Mouse (Mus musculus) left cerebral cortex, postnatal 25 days (tissue): Measurements from ENCODE around the gene Nip7. TPM values are rescaled to one million over a fixed set of nuclear protein-coding genes. Genes with fewer than 3 reads are reported as not detected.
"Not testable (repeated sequence)": the region's sequence is repeated elsewhere in the genome, so short reads cannot be mapped to it uniquely, and the experiment has no call there.

Source experiments
- DNase-seq, 2 experiments: peaks; one replicate each; pipeline ENCODE4 v3.0.0; 2022; ENCODE audit warnings: low spot score in 2 of 2, mixed read lengths in 1 of 2
- intact Hi-C: fragments of 180-260 bp; cut with DNase I; formaldehyde crosslinking; loops from one replicate; pipeline ENCODE4 v1.15.1; 2025
- total RNA-seq, 2 experiments: library from RNA; stranded (reverse); gene quantifications; 2 replicates each; pipeline ENCODE4 v1.2.3; 2021

Gene Nip7
- 10 to 100 TPM; 43.0 to 46.6 TPM for total RNA-seq

DNA sequence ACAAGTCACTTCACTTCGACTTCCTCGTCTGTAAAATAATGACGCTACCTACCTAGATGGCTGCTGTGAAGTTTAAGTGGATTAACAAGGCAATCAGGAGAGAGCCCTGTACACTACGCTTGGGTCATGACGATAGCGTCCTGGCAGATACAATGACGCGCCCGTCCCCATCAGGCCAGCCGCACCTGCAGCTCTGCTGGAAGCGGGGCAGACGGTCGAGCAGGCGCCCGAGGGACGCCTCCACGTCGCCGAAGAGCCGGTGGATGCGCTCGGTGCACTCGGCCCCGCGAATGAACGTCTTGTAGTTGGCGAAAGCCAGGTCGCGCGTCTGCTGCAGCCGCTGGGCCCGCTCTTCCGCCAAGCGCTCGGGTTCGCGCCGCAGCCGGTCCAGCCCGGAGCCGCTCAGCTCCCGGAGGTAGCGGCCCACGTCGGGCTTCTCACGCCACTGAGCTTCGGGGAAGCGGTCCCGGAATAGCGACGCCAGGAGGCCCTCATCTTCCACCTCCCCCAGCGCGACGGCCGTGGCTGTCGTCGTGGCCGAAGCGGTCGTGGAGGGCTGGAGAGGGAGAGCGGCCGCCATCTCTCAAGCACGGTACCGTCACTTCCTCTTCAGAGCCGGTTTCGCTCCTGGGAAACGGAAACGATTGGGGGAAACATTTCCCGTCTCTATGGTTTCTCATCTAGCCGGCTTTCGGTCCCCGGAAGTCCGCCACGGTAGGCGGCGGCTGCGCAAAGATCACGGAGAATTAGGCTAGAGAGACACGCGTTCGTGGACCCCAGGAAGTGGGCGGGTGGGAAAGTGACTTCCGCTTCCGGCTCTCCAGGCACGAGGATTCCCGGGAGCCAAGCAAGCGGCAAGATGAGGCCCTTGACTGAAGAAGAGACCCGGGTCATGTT lies at the start of gene Nip7, which contains the start of gene Cog8:
Gene Nip7 (plus strand): TSS at position 802 of the 897 bp plus-strand sequence.
Gene Cog8 (minus strand): TSS at position 614 of the 897 bp plus-strand sequence.
- DNase-seq: peak; percentile 96 to 99
- intact Hi-C loops: loop anchor here (1.0 kb wide), 1 partner anchor 8 kb away; the partner anchor contains the start of gene Pdf

GRCm38 (mm10) chr8:107007795-107008194 lies 48.9 kb upstream of the Nip7 start:
- peak; percentile 31 to 70 for DNase-seq
- intact Hi-C loops: no loop called here

DNA sequence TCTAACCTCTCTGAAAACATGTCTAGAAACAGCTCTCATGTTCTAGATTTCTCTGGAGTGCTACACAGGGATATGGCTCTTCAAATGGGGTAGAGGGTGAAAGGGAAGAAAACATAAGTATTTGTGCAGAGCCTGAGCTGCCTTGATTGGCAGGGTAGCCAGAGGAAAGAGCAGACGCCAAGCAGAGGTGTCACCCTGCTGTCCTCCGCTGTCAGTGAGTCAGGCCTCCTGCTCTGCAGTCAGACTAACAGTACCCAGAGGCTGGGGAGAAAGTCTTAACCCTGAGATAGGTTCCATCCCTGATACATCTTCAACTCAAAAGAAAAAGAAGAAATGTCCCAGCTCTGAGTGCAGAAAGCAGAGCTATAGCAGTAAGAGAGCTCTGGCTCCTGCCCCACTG lies 44.0 kb upstream of the Nip7 start:
- no peak for DNase-seq
- intact Hi-C loops: no loop called here

DNA sequence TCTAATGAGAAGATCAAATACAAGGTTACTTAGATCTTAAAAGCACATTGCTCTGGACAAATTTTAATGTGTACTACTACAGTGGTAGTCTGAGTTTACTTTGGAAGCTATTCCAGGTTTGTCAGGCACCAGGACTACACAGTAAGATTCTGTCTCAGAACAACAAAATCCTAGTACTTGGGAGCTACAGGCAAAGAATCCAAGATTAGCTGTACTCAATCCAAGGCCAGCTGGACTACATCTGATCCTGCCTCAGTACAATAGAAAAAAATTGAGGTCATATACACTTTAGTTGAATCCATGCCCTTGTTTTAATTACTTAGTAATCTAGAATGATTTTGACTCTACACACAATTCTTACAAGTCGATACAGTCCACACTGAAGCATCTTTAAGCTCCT lies 41.8 kb upstream of the Nip7 start:
- intact Hi-C loops: no loop called here
- DNase-seq: no peak

DNA sequence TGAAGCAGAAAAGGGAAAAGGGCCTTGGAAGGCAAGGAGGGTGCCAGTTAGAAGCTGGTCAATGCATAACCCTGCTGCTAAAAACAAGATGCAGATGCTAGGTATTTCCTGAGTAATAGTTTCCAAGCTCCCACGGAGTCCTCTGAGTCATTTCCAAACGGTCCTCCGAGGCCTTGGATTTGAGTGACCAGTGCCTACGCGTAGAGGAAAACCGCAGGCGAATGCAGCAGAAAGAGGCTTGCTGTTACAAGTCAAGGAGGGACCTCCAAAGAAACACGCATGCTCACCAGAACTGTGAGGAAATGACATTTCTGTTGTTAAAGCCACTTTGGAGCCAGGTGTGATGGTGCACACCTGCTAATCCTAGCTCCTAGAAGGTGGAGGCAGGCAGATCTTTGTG lies 33.2 kb upstream of the Nip7 start:
- intact Hi-C loops: no loop called here
- DNase-seq: no peak

DNA sequence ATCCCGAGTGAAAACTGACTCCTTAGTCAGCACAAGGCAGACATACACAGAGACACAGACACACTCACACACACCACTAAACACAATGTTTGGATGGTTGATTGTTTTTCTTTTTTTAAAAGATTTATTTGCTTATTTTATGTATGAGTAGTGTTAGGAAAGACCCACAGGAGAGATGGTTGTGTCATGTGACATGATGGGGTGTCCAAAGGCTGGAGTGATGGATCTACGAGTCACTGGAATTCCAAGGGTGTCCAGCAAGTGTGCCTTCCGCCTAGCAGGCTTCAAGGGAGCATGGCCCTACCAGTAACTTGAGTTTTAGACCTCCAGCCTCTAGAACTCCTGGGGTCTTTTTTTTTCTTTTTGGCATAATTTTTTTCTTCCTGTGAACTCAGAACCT lies 27.4 kb upstream of the Nip7 start:
- intact Hi-C loops: no loop called here
- no peak for DNase-seq

DNA sequence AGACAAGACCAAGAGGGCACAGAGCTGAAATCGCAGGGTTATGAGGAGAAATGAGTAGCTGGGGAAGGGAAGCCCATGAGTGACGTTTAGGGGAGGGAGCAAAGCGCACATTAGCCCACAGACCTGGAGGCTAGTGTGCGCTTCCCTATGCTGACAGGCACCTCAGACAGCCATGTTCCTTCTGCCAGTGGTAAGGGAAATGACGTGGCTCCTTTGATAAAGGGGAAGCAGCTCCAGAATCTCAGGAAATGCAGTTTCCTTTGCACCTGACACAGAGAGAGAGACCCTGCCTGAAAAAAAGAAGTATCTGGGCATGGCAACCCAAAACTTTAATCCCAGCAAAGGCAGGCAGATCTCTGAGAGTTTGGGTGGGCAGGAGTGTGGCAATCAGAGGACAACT lies 26.6 kb upstream of the Nip7 start:
- intact Hi-C loops: loop anchor here (10.0 kb wide), 1 partner anchor 345 kb away; the partner anchor contains the start of gene Tango6
- DNase-seq: no peak

GRCm38 (mm10) chr8:107030650-107031576 lies 25.8 kb upstream of the Nip7 start, which contains the start of gene Vps4a:
TSS of gene Vps4a (plus strand) at chr8:107031222.
- intact Hi-C loops: loop anchor here (1.0 to 10.0 kb wide), 2 partner anchors 17 to 346 kb away; partner anchors contain the start of genes Pdf and Tango6
- DNase-seq: peak; percentile 94 to 96

GRCm38 (mm10) chr8:107031577-107032090 lies 25.0 kb upstream of the Nip7 start:
- peak in 1 of 2 experiments; percentile 49 for DNase-seq
- intact Hi-C loops: loop anchor here (1.0 to 10.0 kb wide), 2 partner anchors 17 to 347 kb away; partner anchors contain the start of genes Pdf and Tango6

- intact Hi-C loops: loop anchor here (10.0 kb wide), 1 partner anchor 349 kb away; the partner anchor contains the start of gene Tango6
- DNase-seq: not testable (repeated sequence)
Measured at GRCm38 (mm10) chr8:107033609-107034008, 23.1 kb upstream of the Nip7 start.

DNA sequence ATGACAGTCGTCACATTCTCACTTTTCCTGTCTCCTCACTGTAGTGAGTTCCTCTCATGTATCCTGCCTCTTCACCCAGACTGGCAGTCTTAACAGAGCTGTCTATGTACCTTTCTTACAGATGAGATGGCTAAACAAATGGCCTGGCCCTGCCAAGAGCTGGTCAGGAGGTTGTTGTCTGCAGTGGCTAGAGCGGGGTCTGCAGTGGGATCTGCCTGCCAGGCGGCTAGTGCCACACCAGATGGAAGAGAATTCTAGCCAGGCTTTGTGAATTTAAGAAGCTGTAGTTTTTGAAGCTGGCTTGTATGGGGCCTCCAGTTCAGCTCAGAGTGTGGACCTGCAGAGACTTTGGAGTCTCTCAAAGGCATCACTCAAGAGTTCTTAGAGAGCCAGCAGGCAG lies 21.0 kb upstream of the Nip7 start:
- intact Hi-C loops: loop anchor here (10.0 kb wide), 1 partner anchor 351 kb away; the partner anchor contains the start of gene Tango6
- DNase-seq: no peak

DNA sequence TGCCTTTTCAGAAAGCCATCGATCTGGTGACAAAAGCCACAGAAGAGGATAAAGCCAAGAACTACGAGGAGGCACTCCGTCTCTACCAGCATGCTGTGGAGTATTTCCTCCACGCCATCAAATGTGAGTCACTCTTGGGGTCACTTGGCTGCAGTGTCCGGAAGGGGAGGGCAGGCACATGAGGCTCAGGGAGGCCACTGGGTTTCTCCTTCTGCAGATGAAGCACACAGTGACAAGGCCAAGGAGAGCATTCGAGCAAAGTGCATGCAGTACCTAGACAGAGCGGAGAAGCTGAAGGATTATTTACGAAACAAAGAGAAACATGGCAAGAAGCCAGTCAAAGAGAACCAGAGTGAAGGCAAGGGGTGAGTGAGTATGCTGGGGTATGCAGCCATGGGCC lies 20.1 kb upstream of the Nip7 start:
- intact Hi-C loops: loop anchor here (10.0 kb wide), 1 partner anchor 352 kb away; the partner anchor contains the start of gene Tango6
- DNase-seq: no peak

GRCm38 (mm10) chr8:107040632-107041031 lies 16.0 kb upstream of the Nip7 start:
- no peak for DNase-seq
- intact Hi-C loops: no loop called here

GRCm38 (mm10) chr8:107045478-107045877 lies 11.2 kb upstream of the Nip7 start:
- intact Hi-C loops: no loop called here
- DNase-seq: no peak

- intact Hi-C loops: no loop called here
- DNase-seq: no peak
Measured at GRCm38 (mm10) chr8:107046976-107047375, 9.7 kb upstream of the Nip7 start.

- DNase-seq: peak; percentile 89
- intact Hi-C loops: loop anchor here (1.0 kb wide), 2 partner anchors 8 to 17 kb away; partner anchors contain the start of genes Cog8, Nip7 and Vps4a
Measured at GRCm38 (mm10) chr8:107048061-107048941, 8.4 kb upstream of the Nip7 start, which contains the start of gene Pdf. TSS of gene Pdf (minus strand) at chr8:107048614.

GRCm38 (mm10) chr8:107049480-107049879 lies 7.2 kb upstream of the Nip7 start:
- intact Hi-C loops: no loop called here
- DNase-seq: no peak

DNA sequence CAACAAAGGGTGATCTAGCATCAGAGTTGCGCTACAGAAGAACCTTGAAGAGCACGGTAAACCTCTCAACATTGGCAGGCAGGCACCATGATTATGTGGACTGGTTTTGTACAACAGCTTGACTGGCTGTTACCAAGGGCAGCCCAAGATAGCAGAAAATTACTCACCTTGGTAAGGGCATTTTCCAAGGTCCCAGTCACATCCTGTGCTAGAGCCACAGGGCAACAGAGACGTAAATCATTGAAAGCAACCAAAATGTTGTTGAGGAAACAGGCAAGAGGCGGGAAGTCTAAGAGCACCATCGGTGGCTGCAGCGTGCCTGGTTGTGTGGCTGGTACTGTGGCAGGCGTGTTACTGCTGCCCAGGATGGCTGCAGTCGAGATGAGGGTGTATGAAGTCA lies 4.6 kb upstream of the Nip7 start:
- intact Hi-C loops: no loop called here
- no peak for DNase-seq
